Mouse (Mus musculus) c-Kit-positive CD71-negative TER-119-negative erythroid progenitor cells, embryonic 14.5 days (primary cell): ENCODE data around the gene Eif3d.

Experiments used
- DNase-seq: peaks from one replicate; pipeline ENCODE4 v3.0.0-alpha.2; 2013; ENCODE audit warnings: low read depth

Eif3d gene

DNA sequence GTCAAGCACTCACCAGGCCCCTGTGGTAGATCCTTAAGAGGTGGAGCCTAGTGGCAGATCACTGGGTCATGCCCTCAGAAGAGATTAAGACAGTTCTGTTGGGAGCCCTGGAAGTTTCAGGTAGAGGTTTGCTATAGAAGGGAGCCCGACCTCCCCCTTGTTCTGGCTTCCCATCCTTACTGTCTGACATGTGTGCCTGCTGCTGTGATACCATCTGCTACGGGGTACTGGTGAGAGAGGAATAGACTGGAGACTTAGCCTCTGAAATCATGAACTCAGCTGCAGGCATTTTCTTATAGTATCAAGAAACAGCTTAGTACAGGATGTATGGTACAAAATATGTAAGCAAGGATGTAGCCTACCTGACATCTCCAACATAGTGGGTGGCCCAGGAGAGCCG lies 17.7 kb downstream of the Eif3d start:
- no peak for DNase-seq

GRCm38 (mm10) chr15:77949061-77949460 lies 21.6 kb downstream of the Eif3d start:
- no peak for DNase-seq

DNA sequence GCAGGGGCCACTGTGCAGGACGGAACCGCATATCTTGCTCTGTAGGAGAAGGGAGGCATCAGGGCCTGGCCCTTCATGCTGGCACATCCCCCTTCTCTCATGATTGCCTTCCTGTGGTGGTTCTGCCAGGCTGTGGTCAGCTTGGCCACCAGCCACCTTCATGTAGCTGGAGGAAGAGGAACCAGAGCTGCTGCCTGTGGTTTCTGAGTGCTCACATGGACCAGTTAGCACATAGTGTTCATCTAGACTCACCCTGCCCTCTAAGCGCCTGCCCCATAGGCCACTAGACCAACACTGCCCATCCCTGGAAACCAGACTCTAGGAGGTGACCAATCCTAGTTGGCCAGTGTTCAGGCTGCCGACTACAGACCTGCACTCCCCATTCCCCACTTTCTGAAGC lies 24.9 kb downstream of the Eif3d start:
- no peak for DNase-seq

- no peak for DNase-seq
Observed at GRCm38 (mm10) chr15:77941563-77941962, 29.1 kb downstream of the Eif3d start.

- no peak for DNase-seq
Observed at GRCm38 (mm10) chr15:77938516-77938915, 32.1 kb downstream of the Eif3d start.

GRCm38 (mm10) chr15:77935673-77936375 lies 34.8 kb downstream of the Eif3d start:
- no peak for DNase-seq

GRCm38 (mm10) chr15:77934968-77935367 lies 35.6 kb downstream of the Eif3d start:
- DNase-seq: no peak

DNA sequence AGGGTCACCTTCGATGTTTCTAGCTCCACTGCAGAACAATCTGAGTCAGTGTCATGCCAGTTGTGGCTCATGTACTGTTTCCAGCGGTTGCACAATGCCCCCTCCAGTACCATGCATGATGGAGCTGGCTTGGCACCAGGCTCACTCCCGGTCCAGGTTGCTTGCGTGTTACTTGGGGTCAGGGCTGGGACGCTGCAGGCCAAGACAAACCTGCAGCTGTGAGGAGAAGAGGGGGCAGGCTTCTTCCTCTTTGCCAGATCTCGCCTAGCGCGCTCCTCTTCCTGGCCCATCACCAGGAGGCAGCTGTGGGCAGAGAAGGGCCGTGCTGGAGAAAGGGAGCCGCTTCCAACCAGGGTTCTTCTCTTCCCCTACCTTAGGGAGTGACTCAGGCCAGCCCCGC lies 36.3 kb downstream of the Eif3d start:
- no peak for DNase-seq

DNA sequence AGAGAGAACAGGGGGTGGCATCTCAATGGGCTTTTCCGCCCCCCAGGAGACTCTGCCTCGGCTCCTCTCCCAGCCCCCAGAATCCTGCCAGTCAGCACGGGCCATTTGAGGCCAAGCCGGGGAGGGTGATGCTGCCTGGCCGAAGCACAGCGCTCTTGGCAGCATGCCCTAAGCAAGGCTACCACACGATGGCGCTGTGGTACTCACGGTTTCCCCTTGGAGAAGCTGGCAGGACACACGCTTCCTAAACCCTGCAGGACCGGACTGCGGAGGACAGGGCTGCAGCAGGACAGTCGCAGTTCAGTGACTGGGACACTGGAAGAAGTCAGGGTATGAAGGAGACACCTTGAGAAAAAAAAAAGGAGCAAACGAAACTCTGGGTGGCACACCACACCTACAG lies 36.8 kb downstream of the Eif3d start:
- peak; percentile 88 for DNase-seq

- DNase-seq: no peak
Observed at GRCm38 (mm10) chr15:77933222-77933621, 37.4 kb downstream of the Eif3d start.

- DNase-seq: no peak
Observed at GRCm38 (mm10) chr15:77931689-77932016, 39.0 kb downstream of the Eif3d start.

DNA sequence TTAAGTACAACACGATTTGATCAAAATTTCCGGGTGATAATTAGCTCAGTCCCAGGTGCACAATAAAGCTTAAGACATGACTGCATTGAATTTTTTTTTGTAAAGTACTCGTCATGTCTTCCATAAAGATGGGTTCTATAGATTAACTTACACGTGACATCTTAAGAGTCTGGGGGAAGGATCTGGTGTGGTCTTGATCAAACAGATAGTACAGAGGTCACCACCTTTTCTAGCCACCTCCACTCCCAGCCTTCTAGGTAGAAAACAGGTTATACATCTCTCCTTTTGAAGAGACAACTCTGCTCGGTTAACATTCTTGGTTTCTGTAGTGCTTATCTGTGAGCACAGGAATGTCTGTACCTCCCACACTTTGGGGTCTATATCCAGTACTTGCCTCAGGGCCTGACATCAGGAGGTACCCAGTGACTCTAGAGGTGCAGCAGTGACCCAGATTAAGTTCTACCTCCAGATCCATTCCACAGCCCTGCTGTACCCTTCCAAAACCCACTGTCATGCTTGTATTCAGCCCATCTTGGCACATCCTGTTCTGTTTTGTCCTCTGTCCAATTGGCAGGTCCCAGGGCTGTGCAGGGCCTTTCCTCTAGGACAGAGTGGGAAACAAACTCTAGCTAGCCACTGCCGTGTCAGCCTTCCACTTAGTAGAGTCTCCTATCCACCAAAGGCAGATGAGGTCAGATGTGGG lies 39.5 kb downstream of the Eif3d start:
- DNase-seq: no peak

GRCm38 (mm10) chr15:77929804-77930203 lies 40.8 kb downstream of the Eif3d start:
- DNase-seq: no peak

- peak; percentile 99 for DNase-seq
Observed at GRCm38 (mm10) chr15:77928673-77929331, 41.8 kb downstream of the Eif3d start, which contains the start of gene Txn2. Gene Txn2, minus strand, starts transcription at chr15:77929006.

DNA sequence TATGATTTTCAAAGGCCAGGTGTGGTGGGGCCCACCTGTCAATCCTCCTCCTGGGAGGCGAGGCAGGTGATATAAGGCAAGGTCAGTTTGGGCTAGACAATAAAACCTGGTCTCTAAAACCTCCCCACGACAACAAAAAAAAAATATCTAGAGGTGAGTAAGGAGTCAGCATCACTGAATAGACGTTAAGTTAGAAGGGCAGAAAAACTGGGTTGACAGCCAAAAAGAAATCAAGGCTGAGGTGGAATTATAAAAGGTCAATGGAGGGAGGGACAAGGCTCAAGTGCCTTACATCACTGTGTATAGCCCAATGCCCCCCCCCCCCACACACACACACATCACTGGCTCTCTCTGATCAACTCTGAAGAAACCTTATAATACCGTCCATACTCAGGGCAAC lies 42.5 kb downstream of the Eif3d start:
- no peak for DNase-seq

GRCm38 (mm10) chr15:77926921-77927320 lies 43.7 kb downstream of the Eif3d start:
- DNase-seq: no peak

DNA sequence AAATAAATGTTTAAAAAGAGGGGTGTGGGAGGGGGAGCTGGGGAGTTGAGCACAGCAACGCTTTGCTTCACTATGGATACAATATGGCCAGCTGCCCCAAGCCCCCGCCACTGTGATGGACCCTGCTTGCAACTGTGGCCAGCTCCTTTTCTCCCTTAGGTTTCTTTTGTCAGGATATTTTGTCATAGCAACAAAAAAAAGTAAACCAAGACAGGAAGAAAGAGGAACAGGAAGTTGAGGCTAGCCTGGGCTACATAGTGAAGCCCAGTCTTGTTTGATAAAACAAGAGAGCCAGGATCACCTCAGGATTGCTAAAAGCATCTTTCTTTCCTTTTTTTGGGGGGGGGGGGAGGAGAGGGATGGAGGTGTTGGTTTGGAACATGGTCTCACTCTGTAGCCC lies 45.4 kb downstream of the Eif3d start:
- no peak for DNase-seq

DNA sequence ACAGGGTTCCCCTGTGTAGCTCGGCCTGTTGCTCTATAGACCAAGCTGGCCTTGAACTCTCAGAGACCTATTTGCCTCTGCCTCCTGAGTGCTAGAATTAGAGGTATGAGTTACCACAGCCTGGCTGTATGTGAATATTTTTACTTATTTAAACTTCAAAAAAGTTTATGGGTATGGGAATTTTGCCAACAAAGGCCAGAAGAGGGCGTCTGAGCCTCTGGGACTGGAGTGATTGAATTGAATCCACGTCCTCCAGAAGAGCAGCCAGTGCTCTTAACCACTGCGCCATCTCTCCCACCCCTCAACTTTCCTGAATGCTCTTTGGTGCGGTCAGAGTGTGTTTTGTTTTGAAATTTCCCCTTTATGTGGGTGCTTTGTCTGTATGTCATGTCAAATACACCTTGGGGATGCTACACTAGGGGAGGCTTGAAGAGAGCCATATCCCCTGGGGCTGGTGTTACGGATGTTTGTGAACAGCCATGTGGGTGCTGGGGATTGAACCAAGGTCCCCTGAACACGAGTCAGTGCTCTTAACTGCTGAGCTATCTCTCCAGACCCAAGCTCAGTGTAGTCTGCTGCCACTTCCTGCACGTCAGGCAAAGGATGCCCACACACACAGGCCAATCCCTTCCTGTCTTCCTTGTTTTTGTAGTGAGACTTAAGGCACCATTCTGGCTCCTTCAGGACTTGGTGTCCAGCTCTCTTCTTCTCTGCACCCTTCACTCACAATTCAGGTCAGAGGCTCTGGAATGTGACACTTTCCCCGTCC lies 47.2 kb downstream of the Eif3d start:
- no peak for DNase-seq

DNA sequence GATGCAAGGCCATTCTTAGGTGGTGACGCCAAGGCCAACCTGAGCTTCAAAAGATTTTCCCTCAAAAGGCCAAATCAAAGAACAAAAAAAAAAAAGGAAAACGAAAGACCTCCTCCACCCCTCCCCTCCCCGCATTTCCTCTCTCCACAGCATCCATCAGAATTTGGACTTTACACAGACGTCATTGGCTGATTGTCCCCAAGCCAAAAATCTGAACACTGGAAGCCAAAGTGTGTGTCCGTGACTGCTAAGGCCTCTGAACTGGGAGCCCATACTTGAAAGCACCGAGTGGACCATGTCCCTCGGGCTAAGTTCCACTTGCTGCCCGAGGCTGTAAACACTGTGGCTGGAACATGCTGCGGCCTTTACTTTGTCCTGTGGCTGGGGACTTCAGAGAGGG lies 47.9 kb downstream of the Eif3d start:
- no peak for DNase-seq

GRCm38 (mm10) chr15:77921636-77922035 lies 49.0 kb downstream of the Eif3d start:
- DNase-seq: no peak

GRCm38 (mm10) chr15:77920511-77921462 lies 49.8 kb downstream of the Eif3d start:
- DNase-seq: no peak
